Mouse (Mus musculus): ENCODE results near the gene Atp13a2.
A peak's percentile ranks its signal among the peaks of the same experiment; 100 is the strongest.

The Atp13a2 gene

DNA sequence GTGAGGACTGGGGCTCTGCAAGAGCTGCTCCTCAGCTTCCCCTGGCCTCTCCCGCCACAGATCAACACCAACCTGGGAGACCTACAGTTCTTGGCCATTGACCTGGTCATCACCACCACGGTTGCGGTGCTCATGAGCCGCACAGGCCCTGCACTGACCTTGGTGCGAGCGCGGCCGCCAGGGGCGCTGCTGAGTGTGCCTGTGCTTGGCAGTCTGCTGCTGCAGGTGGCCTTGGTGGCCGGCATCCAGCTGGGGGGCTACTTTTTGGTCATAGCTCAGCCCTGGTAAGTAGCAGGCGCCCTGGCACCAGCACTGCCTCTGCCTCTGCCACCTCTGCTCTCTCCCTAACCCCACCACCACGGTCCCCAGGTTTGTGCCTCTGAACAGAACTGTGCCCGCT lies 19.3 kb downstream of the Atp13a2 start:
- peak; percentile 75 to 86 for DNase-seq

DNA sequence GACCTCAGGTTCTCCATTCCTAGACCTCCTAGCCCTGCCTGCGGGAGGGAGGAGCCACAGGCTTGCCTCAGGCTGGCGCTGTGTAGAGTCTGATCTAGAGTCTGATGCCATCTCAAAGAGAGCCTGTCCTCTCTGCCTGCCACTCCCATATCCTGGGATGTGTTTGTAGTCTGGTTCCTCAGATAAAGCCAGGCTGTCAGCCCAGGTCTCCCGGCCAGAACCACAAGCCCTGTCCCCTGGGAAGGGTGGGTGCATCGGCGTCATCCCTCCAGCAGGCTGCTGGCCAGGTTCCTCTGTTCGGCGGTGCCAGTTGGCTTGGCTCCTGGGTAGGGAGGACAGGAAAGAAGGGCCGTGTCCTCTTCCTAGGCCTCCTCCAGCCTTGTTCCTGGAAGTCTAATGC lies 21.4 kb downstream of the Atp13a2 start:
- peak; percentile 68 to 74 for DNase-seq

DNA sequence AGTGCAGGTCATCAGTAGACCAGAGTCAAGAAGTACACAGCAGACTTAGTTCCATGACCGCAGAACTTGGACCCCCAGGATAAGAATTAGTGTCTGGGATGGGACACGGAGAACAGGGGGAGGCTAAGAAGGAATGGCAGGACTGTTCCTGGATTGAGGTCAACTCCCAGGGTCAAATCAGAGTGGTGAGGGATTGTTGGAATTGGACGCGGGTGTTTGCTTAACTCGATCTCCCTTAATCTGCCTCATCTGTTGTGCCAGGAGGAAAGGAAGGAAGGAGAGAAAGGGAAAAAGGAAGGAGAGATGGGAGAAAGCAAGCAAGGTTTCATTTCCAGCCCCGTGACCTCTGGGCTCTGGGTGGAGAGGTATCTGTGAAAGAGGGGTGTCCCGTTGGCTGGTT lies 23.4 kb downstream of the Atp13a2 start, which contains the start of gene Mfap2:
Mfap2 (plus strand) TSS at position 301 of the 400 bp plus-strand sequence.
- no peak for DNase-seq

DNA sequence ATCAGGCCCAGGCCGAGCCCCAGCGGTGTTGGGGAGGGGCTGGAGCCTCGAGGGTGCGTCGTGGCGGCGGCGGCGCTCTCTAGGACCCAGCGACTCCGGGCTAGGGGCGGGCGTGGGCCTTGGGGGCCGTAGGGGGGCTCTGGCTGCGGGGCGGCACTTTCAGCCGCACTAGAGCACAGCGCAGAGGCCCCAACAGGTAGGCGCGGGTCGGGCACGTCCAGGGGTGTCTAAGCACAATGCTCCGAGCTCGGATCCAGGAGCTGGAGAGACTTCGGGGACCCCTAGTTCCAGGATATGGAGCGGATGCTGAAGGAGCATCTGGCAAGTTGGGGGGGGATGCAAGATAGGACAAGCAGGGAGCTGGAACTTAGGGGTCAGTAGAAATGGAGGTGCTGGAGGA lies 23.9 kb downstream of the Atp13a2 start:
- peak; percentile 11 to 27 for DNase-seq

DNA sequence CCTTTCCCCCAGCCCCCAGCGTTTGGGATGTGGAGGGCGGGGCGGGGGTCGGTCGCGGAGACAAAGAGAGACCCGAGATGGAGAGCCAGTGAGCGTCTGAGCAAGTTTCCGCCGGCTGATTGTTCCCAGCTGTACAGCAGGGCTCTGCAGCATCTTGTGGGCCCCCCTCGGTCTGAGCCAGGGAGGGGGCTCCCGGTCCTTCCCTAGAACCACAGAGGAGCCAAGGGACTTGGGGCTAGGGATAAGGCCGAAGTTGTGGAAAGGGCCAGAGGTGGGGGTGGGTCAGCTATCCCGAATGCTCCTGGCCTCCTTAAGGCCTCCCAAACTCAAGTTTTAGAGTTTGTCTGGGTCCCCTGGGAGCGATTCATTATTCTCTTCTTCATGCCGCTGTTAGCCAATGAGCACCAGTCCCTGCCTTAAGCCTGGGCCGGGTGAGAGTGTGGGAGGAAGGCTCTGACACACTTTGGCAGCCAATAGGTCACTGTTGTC lies 24.3 kb downstream of the Atp13a2 start:
- DNase-seq, result peak; percentile 10 to 25

DNA sequence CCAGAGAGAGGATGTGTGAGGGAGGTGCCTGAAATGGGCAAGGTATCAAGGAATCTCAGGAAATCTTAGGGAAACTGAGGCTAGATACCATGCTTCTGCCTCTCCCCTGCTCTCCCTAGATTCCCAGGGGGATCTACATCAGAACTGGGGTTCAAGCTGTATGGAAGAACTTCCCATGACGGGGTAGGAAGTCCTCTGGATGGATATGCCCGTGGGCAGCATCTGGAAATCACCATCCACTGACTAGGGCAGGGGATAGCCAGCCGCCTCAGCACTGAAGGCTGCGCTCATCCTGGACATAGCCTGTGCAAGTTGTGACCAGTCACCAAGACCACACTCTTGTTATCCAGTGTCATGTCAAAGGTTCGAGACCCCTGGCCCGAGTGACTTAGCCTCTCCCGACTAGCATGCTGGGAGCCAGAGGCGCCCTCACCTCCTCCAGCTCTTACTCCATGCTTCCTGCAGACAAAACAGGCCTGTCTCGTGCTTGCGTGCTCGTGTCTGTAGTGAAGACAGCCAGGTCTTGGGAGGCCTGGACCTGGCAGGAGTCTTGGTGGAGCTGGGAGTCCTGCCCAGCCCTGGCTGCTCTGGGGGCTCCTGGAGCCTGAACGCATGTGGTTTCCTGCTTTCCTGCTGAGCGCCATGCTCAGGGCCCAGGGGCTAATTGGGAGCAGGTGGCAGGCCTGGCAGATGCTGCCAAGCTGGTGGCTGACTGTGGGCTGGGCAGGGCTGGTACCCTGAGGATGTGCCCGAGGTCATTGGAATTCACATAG lies 25.1 kb downstream of the Atp13a2 start:
- peak; percentile 79 to 80 for DNase-seq

DNA sequence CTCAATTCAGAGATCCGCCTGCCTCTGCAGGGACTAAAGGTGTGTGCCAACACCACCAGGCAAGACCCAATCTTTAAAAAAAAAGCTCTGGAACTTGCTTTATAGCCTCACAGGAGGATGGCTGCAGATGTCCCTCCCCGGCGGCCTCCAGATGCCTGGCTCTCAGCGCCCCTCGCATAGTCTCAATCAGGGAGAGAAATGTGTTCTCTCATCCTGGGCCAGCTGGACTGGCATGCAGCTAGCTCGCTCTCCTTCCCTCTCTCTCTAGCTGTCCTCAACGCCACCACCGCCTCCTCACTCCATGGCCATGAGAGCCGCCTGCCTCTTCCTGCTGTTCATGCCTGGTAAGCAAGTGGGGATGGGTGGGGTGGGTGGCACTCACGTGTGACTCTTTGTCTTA lies 25.9 kb downstream of the Atp13a2 start:
- DNase-seq, result peak in 1 of 2 experiments; percentile 40

DNA sequence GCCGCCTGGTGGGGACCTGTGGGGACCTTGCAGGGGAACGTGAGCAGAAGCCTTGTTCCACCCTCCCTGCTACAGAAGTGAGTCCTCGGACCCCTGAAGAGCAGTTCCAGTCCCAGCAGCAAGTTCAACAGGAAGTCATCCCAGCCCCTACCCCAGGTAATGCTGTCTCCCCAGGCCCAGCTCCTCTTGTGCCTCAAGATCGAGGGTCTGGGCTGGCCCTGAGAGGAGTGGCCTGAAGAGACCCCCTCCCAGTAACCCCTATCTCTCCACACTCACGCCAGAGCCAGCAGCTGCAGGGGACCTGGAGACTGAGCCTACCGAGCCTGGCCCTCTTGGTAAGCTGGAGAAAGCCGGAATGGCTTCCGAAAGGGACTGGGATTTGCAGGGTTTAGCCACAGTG lies 27.4 kb downstream of the Atp13a2 start:
- no peak for DNase-seq

DNA sequence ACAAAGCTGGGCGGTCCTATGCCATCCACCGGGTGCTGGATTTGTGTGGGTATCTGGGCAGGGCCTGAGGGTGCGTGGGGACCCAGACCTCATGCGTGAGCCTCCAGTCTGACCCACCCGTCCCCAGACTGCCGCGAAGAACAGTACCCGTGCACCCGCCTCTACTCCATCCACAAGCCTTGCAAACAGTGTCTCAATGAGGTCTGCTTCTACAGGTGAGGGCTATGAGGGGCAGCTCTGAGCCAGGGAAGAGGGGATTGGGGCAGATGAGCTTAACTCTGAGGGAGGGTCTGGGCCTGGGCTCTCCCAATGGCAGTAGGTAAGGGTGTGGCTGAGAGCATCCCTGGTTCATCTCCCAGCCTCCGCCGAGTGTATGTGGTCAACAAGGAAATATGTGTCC lies 28.2 kb downstream of the Atp13a2 start:
- DNase-seq, result no peak

DNA sequence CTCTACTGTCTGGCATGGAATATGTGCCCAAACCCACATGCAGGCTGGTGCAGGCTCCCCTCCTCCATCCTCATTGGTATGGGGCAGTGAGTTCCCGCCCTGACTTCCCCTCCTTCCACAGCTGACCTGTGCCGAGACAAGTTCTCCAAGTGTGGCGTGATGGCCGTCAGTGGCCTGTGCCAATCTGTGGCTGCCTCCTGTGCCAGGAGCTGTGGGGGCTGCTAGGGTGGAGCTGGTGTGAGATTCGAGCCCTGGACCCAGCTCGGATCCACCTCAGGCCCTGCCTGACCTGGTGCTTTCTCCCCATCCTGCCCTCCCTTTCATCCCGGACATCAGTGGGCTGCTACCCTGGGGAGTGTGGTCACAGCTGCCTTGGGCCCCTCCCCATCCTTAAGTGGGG lies 28.7 kb downstream of the Atp13a2 start:
- no peak for DNase-seq

DNA sequence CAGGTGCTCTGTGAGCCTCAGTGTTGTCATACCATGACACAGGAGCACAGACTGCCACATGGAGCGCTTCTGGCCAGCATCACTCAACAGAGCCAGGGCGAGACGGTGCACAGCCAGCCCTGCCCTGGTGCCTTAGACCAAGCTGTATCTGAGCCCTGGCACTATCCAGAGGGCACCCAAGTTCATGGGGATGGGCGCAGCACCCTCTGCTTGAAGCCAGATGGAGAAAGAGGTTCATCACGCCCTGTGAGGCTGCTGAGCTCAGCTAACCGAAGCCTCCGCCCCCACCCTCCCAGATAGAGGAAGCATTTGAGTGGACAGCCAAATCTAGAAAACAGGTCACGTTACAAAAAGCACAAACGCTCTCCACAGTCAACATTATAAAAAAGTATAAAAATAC lies 29.6 kb downstream of the Atp13a2 start:
- peak; percentile 52 to 57 for DNase-seq

DNA sequence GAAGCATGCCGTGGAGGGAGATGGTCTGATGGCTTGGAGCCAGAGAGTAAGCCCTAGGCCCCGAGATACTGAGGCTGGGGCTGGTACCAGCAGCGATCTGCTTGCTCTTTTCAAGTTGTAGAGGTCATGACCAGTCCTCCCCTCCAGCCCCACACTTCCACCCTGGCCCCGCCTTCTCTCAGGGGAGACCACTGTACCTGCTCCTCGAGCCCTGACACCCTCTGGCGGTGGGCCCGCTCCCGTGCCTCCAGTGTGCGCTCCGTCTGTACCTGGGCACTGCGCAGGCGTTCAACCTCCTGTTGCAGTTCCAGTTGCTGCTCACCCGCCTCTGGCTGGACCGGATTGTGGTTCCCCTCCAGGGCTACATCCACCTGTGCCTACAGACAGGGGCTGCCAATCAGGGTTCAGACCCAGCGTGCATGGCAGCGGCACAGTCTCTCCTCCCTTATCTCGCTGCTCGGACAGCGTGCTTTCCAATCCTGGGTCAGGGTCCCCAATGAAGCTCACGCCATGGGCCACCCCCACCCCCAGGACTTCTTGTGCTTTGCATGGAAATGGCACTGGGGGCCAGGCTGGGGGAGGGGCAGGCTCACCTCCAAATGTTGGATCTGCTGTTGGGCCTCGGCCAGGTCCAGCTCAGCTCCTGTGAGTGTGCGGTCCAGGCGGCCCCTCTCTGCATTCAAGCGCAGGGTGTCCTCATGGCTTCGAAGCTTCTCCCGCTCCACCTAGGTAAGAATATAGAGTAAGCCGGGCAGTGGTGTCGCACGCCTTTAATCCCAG lies 31.2 kb downstream of the Atp13a2 start:
- peak; percentile 18 to 37 for DNase-seq

DNA sequence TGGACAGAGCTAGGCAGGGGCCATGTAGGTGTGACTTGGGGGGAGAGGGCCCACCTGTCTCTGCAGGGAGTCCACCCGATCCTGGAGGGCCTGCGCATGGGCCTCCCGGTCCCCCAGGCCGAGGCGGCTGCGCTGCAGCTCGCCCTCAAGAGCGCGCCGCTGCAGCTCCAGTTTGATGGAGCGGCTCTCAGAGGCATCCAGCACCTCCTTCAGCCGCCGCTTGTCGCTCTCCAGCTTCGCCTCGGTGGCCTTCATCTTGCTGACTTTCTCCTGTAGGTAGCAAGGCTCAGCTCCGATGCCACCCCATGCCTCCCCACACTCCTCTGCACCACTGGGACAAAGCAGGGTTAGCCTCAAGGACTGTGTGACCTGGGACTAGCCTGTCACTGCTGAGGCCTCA lies 33.5 kb downstream of the Atp13a2 start:
- DNase-seq, result peak in 1 of 2 experiments; percentile 16

DNA sequence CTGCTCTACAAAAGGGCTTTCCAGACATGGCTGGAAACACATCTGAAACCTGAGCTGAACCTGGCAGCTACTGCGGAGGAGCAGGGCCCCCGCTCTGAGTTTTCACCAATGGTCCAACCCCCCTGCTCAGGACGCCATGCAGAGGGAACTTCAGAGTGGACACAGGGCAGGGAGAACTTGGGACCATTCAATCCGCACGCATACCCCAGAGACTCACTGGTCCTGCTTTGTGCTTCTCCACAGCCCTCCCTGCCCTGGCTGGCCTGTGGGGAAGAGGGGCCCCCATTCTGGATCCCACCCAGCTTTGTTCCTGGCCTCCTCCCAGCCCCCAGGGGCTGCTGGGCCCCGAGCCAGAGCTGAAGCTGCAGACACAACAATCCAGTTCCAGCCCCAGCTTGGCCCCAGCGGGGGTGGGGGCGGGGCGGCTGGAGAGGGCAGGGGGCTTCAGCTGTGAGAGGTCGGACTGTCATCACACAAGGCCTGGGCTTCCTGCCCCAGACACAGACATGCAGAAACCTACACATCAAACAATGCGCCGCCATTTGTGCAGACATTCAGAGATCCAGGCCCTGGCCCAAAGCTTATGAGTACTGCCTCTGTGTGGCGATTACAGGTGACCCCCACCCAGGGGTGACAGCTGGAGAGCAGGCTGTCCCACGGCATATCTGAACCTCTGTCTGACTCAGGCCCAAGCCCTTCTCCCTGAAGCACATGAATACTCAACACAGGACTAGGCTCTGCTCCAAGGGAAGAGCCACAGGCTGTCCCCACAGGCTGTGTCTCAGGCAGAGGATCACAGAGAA lies 34.3 kb downstream of the Atp13a2 start:
- DNase-seq, result peak; percentile 60 to 66

DNA sequence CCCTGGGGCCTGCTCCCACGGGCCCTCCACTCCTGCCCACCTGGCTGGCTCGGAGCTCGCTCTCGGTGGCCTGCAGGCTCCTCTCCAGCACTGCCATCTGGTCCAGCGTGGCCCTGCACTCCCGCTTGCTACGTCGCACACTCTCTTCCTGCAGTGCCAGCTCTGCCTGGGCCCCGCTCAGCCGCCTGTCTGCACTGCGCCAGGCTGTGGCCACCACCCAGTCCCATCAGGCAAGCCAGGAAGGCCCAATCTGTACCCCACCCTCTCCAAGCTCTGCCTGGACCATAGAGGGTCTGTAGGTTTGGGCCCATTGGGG lies 34.9 kb downstream of the Atp13a2 start:
- peak; percentile 76 to 78 for DNase-seq

DNA sequence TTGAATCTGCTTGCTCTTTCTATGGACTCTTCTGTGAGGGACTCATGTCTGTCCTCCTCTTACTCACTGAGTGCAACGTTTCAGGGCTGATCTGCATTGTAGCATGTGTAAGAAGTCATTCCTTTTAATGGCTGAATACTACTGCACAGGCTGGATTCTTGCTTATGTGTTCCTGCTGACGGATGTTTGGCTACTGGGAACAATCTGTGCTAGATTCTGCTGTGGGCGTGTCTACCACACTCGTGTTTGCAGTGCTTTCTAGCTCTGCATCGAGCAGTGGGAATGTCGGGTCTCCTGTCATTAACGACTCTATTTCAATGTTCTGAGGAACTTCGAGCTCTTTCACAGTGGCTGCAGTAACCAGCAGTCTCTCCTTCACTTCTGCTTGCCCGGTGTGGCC lies 37.4 kb downstream of the Atp13a2 start:
- no peak for DNase-seq

DNA sequence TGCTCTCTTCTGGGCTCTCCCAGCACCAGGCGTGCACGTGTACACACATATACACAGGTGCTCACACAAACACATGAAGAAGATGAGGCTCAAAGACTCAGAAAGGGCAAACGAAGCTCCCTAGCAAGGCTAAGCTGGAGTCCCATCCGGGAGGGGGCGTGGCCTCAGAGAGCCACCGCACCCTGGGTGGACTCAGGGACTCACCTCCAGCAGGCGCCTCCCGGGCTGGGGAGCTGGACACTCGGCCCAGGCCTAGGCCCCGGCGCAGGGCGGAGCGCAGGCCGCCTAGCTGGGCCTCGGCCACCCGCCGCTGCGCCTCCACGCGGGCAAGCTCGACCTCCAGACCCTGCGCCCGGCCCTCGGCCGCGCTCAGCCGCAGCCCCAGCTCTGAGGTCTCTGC lies 38.3 kb downstream of the Atp13a2 start:
- DNase-seq, result no peak

DNA sequence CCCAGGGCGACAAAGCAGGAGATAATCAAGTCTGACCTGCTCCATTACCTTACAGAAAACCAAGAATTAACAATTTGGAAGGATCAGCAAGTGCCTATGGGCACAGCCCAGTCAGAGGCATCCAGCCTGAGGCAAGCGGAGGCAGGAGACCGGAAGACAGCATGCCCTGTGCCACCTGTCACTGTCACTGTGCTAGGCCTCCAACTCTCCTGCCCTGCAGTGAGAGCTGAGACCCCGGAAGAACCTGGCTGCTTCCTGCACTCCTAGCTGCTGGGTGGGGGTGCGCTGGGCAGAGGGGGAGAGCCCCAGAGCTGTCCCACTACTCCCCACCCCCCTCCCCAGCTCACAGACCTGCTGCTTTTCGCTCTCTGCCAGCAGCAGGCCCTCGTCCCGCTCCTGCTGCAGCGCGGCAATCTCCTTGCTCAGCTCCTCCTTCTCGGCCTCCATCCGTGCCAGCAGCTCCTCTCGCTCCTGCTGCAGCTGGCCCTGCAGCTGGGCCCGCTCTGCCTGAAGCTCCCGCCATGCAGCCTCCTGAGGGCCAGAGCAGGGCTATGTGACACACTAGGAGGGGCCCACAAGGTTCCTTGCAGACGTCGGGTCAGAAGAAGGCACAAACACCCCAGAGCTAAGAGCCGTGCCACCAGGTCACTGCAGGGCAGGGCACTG lies 44.0 kb downstream of the Atp13a2 start:
- peak; percentile 64 to 71 for DNase-seq

DNA sequence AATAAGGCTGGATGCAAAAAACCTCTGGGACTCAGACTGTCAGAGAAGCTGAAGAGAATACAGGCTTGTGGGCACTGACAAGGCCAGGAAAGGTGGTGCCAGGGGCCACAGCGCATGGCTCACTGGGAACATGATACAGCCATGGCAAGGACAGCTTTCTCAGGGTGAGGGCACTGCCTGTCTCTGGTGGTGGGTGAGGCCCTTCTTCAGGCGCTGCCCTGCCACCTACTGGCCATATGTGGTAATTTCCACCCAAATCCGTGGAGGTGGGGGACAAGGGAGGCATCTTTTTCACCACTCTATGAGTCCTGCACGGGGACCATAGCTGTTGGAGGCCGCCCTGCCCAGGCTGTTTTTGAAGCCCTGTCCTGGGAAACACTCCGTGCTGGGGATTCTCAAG lies 45.1 kb downstream of the Atp13a2 start:
- peak; percentile 91 to 92 for DNase-seq

DNA sequence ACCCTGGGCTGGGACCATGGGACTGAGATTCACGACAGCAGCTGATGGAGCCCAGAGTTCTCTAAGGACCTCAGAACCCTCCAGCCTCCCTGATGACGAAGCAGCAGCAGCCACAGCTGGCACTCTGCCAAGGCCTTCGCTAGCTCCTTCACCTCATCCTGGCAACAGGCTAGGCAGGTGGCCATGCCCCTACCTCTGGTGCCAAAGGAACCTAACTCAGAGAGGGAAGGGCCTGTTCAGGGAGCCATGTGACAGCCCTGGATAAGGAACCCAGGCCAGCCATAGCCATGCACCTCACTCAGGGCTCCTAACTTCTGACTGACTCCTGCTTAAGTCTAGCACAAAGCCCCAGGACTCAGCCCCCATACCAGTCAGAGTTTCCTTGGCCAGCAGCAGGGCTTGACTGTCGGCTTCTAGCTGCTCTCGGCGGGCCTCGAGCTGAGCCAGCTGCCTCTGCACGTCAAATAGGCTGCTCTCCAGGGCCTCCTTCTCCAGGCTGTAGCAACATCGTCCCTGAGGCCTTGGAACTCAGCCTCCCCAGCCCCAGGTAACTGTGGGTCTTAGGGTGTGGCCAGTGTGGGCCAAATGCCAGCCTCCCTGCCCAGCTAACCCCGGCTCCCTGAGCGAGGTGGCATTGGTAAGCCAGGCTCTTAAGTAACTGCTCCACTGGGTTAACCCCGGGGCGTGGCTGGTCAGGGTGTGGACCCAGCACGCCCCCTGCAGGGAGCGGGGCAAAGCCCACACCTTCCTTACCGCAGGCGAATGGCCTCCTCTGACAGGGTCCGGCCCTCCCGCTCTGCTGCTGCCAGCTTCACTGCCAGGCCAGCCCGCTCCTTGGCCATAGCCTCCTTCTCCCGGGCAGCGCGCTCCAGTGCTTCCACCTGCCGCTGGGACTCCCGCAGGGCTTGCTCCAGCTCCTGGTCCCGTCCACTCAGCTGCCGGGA lies 47.2 kb downstream of the Atp13a2 start:
- peak; percentile 33 to 63 for DNase-seq

DNA sequence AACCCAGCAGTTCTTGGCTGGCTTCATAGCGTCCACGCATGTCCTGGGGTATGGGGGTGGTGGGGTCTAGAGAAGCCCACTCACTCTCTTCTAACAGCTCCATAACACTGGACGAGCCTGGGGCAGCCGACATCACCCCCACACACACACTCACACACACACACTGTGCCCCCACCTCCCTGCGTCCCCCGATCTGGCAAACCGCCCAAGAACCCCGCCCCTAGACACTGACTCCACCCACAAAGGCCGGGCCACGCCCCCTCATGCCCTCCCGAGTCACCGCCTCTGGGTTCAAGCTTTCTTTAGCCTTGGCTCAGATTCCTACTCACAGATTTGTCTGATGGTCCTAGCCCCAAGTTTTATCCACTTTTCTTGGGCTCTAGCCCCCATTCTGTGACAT lies 54.4 kb downstream of the Atp13a2 start:
- no peak for DNase-seq

DNA sequence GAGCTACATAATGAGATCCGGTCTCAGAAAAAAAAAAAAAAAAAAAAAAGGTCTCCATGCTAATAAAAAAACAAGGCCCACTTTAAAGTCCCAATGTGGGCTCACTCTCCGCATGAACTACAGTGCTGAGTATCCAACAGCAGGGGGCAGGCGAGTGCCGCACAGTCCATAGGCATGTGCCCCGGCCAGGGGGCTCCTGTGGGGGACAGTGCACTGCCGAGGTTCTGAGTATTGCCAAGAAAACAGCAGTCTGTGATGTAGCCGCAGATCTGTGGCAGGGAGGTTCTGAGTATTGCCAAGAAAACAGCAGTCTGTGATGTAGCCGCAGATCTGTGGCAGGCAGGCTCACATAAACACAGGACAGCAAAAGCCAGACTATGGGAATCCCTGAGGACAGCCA lies 58.1 kb downstream of the Atp13a2 start:
- DNase-seq, result peak; percentile 57 to 74
